Mouse (Mus musculus) MEL (cell line): ENCODE data around the gene Masp2.
A peak's percentile ranks its signal among the peaks of the same experiment; 100 is the strongest.

ENCODE experiments used
- CTCF ChIP-seq, 3 experiments: IDR thresholded peaks in 2 of 3; conservative IDR thresholded peaks in 1 of 3; 2 replicates each; pipeline ENCODE4 v1.5.1; 2011 to 2012; ENCODE audit warnings: low read length in 3 of 3, low read depth in 2 of 3, mild to moderate bottlenecking in 2 of 3, improper control_type of control experiment in 1 of 3, inconsistent platforms in 1 of 3, mixed read lengths in 1 of 3, moderate library complexity in 1 of 3; ENCODE audit not compliant: control insufficient read depth in 1 of 3, insufficient read depth in 1 of 3, poor library complexity in 1 of 3, severe bottlenecking in 1 of 3
- EP300 ChIP-seq, 2 experiments: IDR thresholded peaks; 2 replicates each; pipeline ENCODE4 v1.6.1; 2011; ENCODE audit warnings: improper control_type of control experiment in 2 of 2, low read length in 2 of 2, low read depth in 1 of 2, mild to moderate bottlenecking in 1 of 2
- HCFC1 ChIP-seq: IDR thresholded peaks from 2 replicates; pipeline ENCODE4 v1.6.1; 2012; ENCODE audit warnings: low read depth, mild to moderate bottlenecking, inconsistent platforms, low read length, improper control_type of control experiment, moderate library complexity

GRCm38 (mm10) chr4:148649309-148649708 is 47.0 kb downstream of the Masp2 start:
- TF ChIP-seq CTCF (IDR thresholded peaks at IDR 0.05 in 2 of 3, conservative IDR thresholded peaks at IDR 0.05 in 1 of 3; ENCODE audit: control insufficient read depth in 1 of 3, insufficient read depth in 1 of 3, low read depth in 2 of 3, low read length in 3 of 3, poor library complexity in 1 of 3, severe bottlenecking in 1 of 3) (peak; percentile 49 to 63 (median 59)), HCFC1 (no peak), EP300 (IDR thresholded peaks at IDR 0.05; ENCODE audit: low read depth in 1 of 2, low read length in 2 of 2) (no peak)
